Mouse (Mus musculus) ES-Bruce4 (cell line): ENCODE measurements at regions not wholly inside any gene's neighbourhood (a gene's known extent, or its start where the extent isn't known, plus 50 kb on each side); places are given as distances from the start of the nearest gene placed in this dataset.

ENCODE experiments used
- CTCF ChIP-seq: IDR thresholded peaks from one replicate; pipeline ENCODE4 v1.8.1; 2011; ENCODE audit warnings: low read depth, low read length
- EP300 ChIP-seq: IDR thresholded peaks from 2 replicates; pipeline ENCODE4 v1.6.1; 2011; ENCODE audit warnings: low read depth, low read length; ENCODE audit not compliant: insufficient read depth
- POLR2A ChIP-seq: IDR thresholded peaks from one replicate; pipeline ENCODE4 v1.8.1; 2011; ENCODE audit warnings: low read length; ENCODE audit not compliant: insufficient read depth

DNA sequence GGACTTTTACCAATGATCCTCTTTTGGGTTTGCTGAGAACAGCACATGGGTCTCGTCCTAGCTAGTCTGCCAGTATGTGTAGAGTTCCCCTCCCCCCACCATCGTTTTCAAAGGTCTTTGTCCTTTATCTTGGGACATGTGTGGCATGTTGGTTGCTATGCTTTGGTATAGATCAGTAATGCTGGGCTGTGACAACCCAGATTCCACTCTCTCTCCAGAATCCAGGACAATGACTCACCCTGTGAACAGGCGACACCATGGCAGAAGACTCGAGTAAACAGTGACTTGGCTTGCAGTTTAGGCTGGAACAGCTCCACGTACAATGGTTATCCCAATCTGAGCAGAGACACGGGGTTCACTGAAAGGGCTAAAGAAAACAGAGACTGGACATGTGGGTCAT lies 149.2 kb downstream of the Cdh26 start:
- TF ChIP-seq CTCF = no peak
- TF ChIP-seq POLR2A = no peak
- no peak for TF ChIP-seq EP300
